Mouse (Mus musculus) midbrain, embryonic 10.5 days (tissue): ENCODE results near the gene Tmem161a. TPM values are rescaled to one million over a fixed set of nuclear protein-coding genes. Genes with fewer than 3 reads are reported as not detected.

ENCODE experiments used
- DNase-seq: peaks from one replicate; pipeline ENCODE4 v3.0.0-alpha.2; 2017; ENCODE audit warnings: low spot score
- H3K27ac ChIP-seq: fragments of 300-500 bp; sonication (generic); replicated peaks from 2 replicates; pipeline ENCODE4 v1.5.1; 2016; ENCODE audit warnings: mild to moderate bottlenecking
- H3K27me3 ChIP-seq: fragments of 300-500 bp; sonication (generic); 2 replicates; pipeline ENCODE4 v1.6.1; 2016; ENCODE audit warnings: low read depth, mild to moderate bottlenecking; ENCODE audit not compliant: poor library complexity, severe bottlenecking
- H3K36me3 ChIP-seq: fragments of 300-500 bp; sonication (generic); 2 replicates; pipeline ENCODE4 v1.6.1; 2016; ENCODE audit warnings: mild to moderate bottlenecking, moderate library complexity
- H3K4me1 ChIP-seq: fragments of 300-500 bp; sonication (generic); 2 replicates; pipeline ENCODE4 v1.6.1; 2016
- H3K4me3 ChIP-seq: fragments of 300-500 bp; sonication (generic); 2 replicates; pipeline ENCODE4 v1.5.1; 2016; ENCODE audit warnings: mild to moderate bottlenecking, moderate library complexity
- H3K9me3 ChIP-seq: fragments of 300-500 bp; sonication (generic); replicated peaks from 2 replicates; pipeline ENCODE4 v1.6.1; 2016; ENCODE audit warnings: mild to moderate bottlenecking
- WGBS: fragments of 180-500 bp; shearing (Covaris S2); methylation state at CpG from one replicate; pipeline ENCODE4 v1.1.7; 2016; 5-methylcytosine and 5-hydroxymethylcytosine counted together
- polyA plus RNA-seq: library from polyadenylated mRNA; unstranded; fragments of >200 nt; fragmentation: Nextera tagmentation; extraction: Ambion mirVana; gene quantifications from 2 replicates; pipeline ENCODE4 v1.2.1, GENCODE M21; 2016

The Tmem161a gene
- polyA plus RNA-seq, 1 experiment from 2014 or later = 73.4 TPM

GRCm38 (mm10) chr8:70171240-70171639 is 916 bp upstream of the Tmem161a start:
- H3K4me1 ChIP-seq = peaks cover 33% of the 10 kb centered on the region
- peaks cover 9% of the 10 kb centered on the region; the same call in 1 of the 2 replicates for H3K36me3 ChIP-seq

GRCm38 (mm10) chr8:70173320-70173719 is 1.2 kb downstream of the Tmem161a start:
- peak overlapping the region; percentile 80; the same call in 1 of the 2 replicates for H3K4me3 ChIP-seq
- H3K36me3 ChIP-seq = peaks cover 28% of the 10 kb centered on the region
- DNase-seq = no peak
- H3K4me1 ChIP-seq = peaks cover 25% of the 10 kb centered on the region
- no peak overlapping the region for H3K27ac ChIP-seq
- H3K27me3 ChIP-seq = no peaks in the 10 kb centered on the region
- 86% methylated on average over 5 of the region's 5 CpGs for WGBS
- no peaks in the 10 kb centered on the region for H3K9me3 ChIP-seq

More at GRCm38 (mm10) chr8:70171240-70171639, 916 bp upstream of the Tmem161a start:
- Histone ChIP-seq H3K27ac (peak overlapping the region; percentile 86), H3K4me3 (0 out of 2 replicates have a peak overlapping the region, but pooled peaks have one; percentile 80), H3K9me3 (no peaks in the 10 kb centered on the region), H3K27me3 (peaks cover 4% of the 10 kb centered on the region)
- WGBS = 87% methylated on average over 7 of the region's 7 CpGs
- DNase-seq = no peak

GRCm38 (mm10) chr8:70174079-70174478 is 1.9 kb downstream of the Tmem161a start:
- Histone ChIP-seq H3K9me3 (no peaks in the 10 kb centered on the region), H3K27me3 (no peaks in the 10 kb centered on the region), H3K4me1 (peaks cover 25% of the 10 kb centered on the region), H3K27ac (no peak overlapping the region), H3K4me3 (no peak overlapping the region), H3K36me3 (peaks cover 35% of the 10 kb centered on the region)
- DNase-seq = no peak
- WGBS = 96% methylated on average over 7 of the region's 7 CpGs

- no peak overlapping the region for H3K4me3 ChIP-seq
- no peak for DNase-seq
- H3K27me3 ChIP-seq = no peaks in the 10 kb centered on the region
- peaks cover 11% of the 10 kb centered on the region for H3K4me1 ChIP-seq
- no peaks in the 10 kb centered on the region for H3K9me3 ChIP-seq
- WGBS = 93% methylated on average over 2 of the region's 2 CpGs
- no peak overlapping the region for H3K27ac ChIP-seq
- H3K36me3 ChIP-seq = peaks cover 69% of the 10 kb centered on the region
Measured at GRCm38 (mm10) chr8:70178231-70178630, 6.1 kb downstream of the Tmem161a start.

- Histone ChIP-seq H3K4me3 (no peak overlapping the region), H3K36me3 (peaks cover 70% of the 10 kb centered on the region)
Measured at GRCm38 (mm10) chr8:70179082-70179481, 6.9 kb downstream of the Tmem161a start.

GRCm38 (mm10) chr8:70181212-70181902 is 9.2 kb downstream of the Tmem161a start:
- H3K27ac ChIP-seq = no peak overlapping the region
- 85% methylated on average over 16 of the region's 16 CpGs for WGBS
- no peaks in the 10 kb centered on the region for H3K9me3 ChIP-seq
- no peaks in the 10 kb centered on the region for H3K27me3 ChIP-seq
- H3K4me3 ChIP-seq = no peak overlapping the region
- peaks cover 2% of the 10 kb centered on the region; the same call in 1 of the 2 replicates for H3K4me1 ChIP-seq
- H3K36me3 ChIP-seq = peaks cover 60% of the 10 kb centered on the region
- no peak for DNase-seq

More at GRCm38 (mm10) chr8:70179082-70179481, 6.9 kb downstream of the Tmem161a start:
- DNase-seq = no peak
- Histone ChIP-seq H3K4me1 (peaks cover 6% of the 10 kb centered on the region), H3K27ac (no peak overlapping the region), H3K27me3 (no peaks in the 10 kb centered on the region), H3K9me3 (no peaks in the 10 kb centered on the region)
- WGBS = 97% methylated on average over 4 of the region's 4 CpGs

- no peak overlapping the region for H3K4me3 ChIP-seq
- no peak overlapping the region for H3K27ac ChIP-seq
- peaks cover 55% of the 10 kb centered on the region for H3K36me3 ChIP-seq
- WGBS = 80% methylated on average over 2 of the region's 2 CpGs
- no peaks in the 10 kb centered on the region for H3K9me3 ChIP-seq
- peaks cover 2% of the 10 kb centered on the region; the same call in 1 of the 2 replicates for H3K4me1 ChIP-seq
- no peak for DNase-seq
- H3K27me3 ChIP-seq = no peaks in the 10 kb centered on the region
Measured at GRCm38 (mm10) chr8:70181903-70182252, 9.7 kb downstream of the Tmem161a start.

- Histone ChIP-seq H3K36me3 (peaks cover 44% of the 10 kb centered on the region), H3K4me1 (peaks cover 2% of the 10 kb centered on the region; the same call in 1 of the 2 replicates), H3K27me3 (no peaks in the 10 kb centered on the region), H3K4me3 (no peak overlapping the region), H3K27ac (no peak overlapping the region), H3K9me3 (no peaks in the 10 kb centered on the region)
- WGBS = 87% methylated on average over 4 of the region's 4 CpGs
- no peak for DNase-seq
Measured at GRCm38 (mm10) chr8:70183194-70183593, 11.0 kb downstream of the Tmem161a start.

GRCm38 (mm10) chr8:70188707-70189106 is 16.6 kb downstream of the Tmem161a start:
- Histone ChIP-seq H3K27me3 (no peaks in the 10 kb centered on the region), H3K4me1 (peaks cover 17% of the 10 kb centered on the region), H3K27ac (no peak overlapping the region), H3K9me3 (no peaks in the 10 kb centered on the region), H3K4me3 (no peak overlapping the region), H3K36me3 (no peaks in the 10 kb centered on the region)
- WGBS = 69% methylated on average over 7 of the region's 7 CpGs
- DNase-seq = no peak

GRCm38 (mm10) chr8:70193238-70193637 is 21.1 kb downstream of the Tmem161a start:
- DNase-seq = no peak
- H3K4me3 ChIP-seq = no peak overlapping the region
- H3K27ac ChIP-seq = no peak overlapping the region
- peaks cover 23% of the 10 kb centered on the region for H3K4me1 ChIP-seq
- WGBS = 74% methylated on average over 5 of the region's 5 CpGs
- H3K27me3 ChIP-seq = no peaks in the 10 kb centered on the region
- no peaks in the 10 kb centered on the region for H3K9me3 ChIP-seq
- no peaks in the 10 kb centered on the region for H3K36me3 ChIP-seq

GRCm38 (mm10) chr8:70194191-70194590 is 22.0 kb downstream of the Tmem161a start:
- H3K9me3 ChIP-seq = no peaks in the 10 kb centered on the region
- WGBS = 86% methylated on average over 3 of the region's 3 CpGs
- peaks cover 23% of the 10 kb centered on the region for H3K4me1 ChIP-seq
- H3K4me3 ChIP-seq = no peak overlapping the region
- H3K27me3 ChIP-seq = no peaks in the 10 kb centered on the region
- DNase-seq = no peak
- no peaks in the 10 kb centered on the region for H3K36me3 ChIP-seq
- no peak overlapping the region for H3K27ac ChIP-seq

- 86% methylated on average over 2 of the region's 2 CpGs for WGBS
- DNase-seq = no peak
- H3K9me3 ChIP-seq = no peaks in the 10 kb centered on the region
- H3K36me3 ChIP-seq = no peaks in the 10 kb centered on the region
- no peak overlapping the region for H3K27ac ChIP-seq
- peaks cover 14% of the 10 kb centered on the region; the same call in 1 of the 2 replicates for H3K4me1 ChIP-seq
- H3K27me3 ChIP-seq = no peaks in the 10 kb centered on the region
- H3K4me3 ChIP-seq = no peak overlapping the region
Measured at GRCm38 (mm10) chr8:70195762-70196161, 23.6 kb downstream of the Tmem161a start.

- WGBS = 58% methylated on average over 7 of the region's 7 CpGs
- DNase-seq = no peak
Measured at GRCm38 (mm10) chr8:70197603-70198002, 25.4 kb downstream of the Tmem161a start.

More at GRCm38 (mm10) chr8:70197603-70198002, 25.4 kb downstream of the Tmem161a start:
- Histone ChIP-seq H3K27ac (no peak overlapping the region; the same call in 1 of the 2 replicates), H3K4me3 (no peak overlapping the region), H3K4me1 (peaks cover 14% of the 10 kb centered on the region; the same call in 1 of the 2 replicates), H3K27me3 (no peaks in the 10 kb centered on the region), H3K9me3 (no peaks in the 10 kb centered on the region), H3K36me3 (no peaks in the 10 kb centered on the region)
